Mouse (Mus musculus) right cerebral cortex, adult 2 months (tissue): ENCODE data around the gene Zfp110.
"Not testable (repeated sequence)": the region's sequence is repeated elsewhere in the genome, so short reads cannot be mapped to it uniquely, and the experiment has no call there.

Source experiments
- DNase-seq, 2 experiments: peaks; one replicate each; pipeline ENCODE4 v3.0.0; 2021 to 2022; ENCODE audit warnings: low spot score in 2 of 2

The Zfp110 gene

DNA sequence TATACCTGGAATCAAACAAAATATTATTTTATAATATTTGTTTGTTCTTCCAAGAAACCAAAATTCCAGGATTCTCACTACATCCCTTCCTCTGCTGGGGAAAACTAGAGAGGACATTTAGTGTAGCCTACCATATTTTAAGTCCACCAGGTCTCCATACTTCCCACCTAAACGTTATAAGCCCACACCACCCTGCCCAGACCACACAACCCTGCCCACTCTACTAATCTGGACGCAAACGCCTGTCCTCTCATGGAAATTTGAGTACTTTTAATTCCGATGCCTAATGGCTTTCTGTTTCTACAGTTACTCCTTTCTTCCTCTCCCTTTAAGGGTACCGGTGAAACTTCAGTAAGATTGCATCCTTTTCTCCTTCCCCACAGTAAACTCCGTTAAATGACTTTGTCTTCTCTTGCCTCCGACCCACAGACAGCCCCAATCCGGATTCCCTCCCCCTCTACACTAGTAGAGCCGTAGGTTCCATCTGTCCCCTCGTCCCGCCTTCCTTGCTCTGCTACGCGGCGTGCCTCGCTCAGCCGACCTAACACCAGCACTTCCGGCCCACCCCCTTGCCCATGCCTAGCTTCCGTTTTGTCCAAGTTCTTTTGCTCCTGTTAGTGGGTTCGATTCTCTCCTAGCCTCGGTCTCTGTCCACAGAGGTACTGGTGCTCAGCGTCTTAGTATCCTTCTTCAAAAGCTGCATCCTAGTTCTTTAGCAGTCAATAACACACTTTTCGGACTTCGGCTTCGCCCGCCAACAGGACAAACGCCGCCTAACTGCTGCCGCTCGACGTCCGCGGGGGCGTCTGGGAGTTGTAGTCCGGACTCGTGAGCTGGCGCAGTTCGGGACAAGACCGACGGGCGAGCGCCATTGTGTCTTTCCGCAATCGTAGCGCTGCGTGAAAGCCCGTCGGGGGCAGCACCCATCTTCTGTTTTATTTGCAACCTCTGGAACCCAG, at the start of gene Zfp110:
Gene Zfp110, plus strand, starts transcription at position 600 of the 959 bp plus-strand sequence.
- DNase-seq = peak; percentile 80 to 89

DNA sequence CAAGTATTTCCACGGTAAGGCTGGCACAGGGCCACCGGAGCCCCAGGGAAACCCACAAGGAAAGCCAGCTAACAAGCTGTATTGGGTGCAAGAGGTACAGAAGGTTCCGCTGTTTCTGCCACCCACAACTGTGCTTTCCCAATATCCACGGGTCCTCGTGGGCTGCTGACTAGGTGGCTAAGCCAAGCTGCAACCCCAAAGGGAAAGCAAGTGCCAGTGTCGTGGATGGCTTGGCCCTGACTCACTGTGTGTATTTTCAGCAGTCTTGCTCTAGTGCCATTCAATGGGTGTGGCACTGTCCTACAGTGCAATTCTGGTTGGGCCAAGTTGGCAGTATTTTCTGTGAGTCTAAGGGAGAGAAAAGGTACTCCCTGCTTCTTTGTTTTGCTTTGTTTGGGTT, 47.2 kb upstream of the Zfp110 start:
- no peak for DNase-seq

DNA sequence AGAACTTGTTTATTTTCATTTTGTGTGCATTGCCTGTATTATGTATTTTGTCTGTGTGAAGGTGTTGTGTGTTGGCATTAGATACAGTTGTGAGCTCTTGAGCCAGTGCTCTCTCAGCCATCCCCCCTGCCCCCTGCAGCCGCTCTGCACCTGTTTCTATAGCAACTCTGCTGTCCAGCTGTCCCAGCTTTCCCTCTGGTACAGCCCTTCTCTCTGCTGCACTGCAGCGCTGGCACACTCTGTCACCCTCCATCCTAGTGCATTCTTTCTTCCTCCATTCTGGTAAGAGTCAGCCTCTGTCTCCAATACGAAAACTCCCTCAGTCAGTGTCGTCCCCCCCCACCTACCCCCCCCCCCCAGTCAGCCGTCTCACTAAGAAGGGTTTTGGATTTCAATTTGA, 46.5 kb upstream of the Zfp110 start:
- no peak for DNase-seq

DNA sequence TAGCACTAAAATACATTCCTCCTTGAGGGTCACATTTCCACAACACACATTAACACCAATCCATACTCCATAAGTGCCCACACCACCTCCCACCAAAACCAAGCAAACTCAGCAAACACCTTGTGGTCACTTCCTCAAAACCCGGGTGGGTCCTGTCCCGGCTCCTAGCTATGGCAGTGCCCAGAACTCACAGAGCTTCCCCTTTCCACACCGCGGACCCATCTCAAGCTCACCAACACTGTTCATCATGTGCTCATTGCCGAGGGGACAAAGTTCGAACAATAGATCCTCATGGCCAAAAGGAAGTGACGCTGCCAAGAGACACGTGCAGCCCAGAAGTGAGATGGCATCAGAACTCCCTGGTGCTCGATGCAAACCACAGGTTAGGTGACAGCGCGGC, 41.9 kb upstream of the Zfp110 start:
- not testable (repeated sequence) for DNase-seq

DNA sequence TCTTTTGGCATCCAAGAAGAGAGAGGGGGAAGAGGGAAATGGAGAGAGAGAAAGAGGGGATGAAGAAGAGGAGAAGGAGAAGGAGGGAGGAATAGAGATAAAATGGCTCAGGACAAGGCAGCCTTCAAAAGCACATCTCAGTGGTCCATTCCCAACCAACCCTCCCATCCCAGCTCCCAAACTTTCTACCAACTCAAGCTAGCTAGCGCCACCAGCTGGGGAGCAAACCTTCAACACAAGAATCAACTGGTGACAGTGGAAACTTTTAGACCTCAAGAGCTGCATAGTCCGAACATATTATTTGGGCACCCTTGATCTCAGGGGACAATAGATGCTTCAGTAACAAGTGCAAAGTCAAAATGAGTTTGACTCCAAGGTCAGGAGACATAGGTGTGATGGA, 36.6 kb upstream of the Zfp110 start:
- DNase-seq = no peak

DNA sequence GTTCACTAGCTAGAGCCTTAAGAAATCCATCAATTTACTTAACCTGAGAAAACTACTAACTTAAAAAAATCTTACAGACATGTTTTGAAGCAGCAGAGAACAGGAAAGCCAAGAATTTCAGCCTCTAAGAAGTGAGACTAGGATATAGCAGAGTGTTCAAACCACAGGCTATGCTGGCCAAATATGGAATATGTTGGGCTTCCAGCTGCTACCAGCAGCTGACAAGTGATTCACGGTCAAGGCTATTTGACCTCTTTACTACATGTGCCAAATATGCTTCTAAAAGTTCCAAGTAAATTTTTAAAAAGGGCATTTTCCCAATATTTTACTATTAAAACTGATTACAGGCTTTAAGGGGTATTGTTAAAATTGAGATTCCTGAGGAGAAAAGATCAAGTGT, 35.0 kb upstream of the Zfp110 start:
- DNase-seq = no peak

DNA sequence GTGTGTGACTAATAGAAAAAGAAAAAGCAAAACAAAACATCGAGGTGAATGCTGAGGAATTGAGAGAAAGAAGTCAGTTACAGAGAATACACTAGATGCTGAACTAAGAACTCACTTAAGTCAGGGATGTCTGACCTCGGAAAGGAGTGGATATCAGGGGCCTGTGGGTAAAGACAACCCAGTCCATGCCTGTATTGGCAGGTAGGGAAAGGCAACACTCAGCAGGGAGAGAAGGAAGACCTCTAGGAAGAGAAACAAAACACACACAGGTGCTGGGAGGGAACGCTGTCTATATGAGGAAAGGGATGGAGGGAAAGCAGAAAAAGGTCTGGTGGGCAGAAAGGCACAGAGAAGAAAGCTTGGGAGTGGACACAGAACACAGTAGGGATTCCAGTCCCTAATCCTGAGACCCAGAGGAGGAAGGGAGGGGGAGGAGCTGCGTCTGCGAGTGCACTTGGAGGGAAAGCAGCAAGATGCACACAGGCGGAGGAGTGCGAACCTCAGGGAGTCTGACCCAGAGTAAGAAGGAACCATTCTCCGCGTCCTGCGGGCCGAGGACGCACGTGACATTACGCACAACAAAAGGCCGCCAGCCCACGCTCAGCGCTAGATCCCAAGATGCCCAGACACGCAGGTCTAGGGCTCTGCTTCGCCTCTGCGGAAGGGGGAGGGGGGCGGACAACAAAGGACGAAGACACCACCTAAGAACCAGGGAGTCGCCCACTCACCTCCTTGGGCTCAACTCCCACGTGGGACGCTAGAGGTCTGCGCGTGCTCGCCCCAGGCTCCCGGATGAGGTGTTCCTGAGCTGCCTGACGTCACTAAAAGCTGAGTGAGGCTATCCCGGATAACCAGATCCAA, 31.5 kb upstream of the Zfp110 start, which contains the start of gene Zscan18:
Gene Zscan18, minus strand, starts transcription at position 770 of the 861 bp plus-strand sequence.
- DNase-seq = peak; percentile 87 to 90

DNA sequence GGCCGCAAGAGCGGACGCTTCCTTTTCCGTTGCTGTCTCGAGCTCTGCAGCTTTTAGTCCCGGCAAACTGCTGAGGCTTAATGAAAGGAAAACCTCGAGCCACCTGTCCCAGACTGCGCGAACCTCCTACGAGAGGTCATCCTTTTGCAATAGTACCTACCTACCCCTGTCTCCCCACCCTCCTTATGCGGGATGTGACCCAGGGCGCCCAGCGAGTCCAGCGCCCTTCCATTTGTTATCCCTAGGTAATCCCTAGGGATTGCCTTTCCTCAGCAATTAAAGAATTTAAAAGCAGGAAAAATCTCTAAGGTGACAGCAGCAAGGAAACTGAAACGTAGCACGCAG, 30.9 kb upstream of the Zfp110 start:
- no peak for DNase-seq

DNA sequence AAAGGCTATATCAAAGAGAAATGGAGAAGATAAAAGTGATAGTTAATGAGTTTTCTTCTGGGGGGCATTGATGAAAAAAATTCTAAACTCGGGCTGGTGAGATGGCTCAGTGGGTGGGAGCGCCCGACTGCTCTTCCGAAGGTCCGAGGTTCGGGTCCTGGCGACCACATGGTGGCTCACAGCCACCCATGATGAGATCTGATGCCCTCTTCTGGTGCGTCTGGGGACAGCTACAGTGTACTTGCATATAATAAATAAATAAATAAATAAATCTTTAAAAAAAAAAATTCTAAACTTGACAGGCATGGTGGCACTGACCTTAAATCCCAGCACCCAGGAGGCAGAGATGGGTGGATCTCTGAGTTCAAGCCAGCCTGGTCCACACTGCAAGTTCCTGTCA, 19.0 kb upstream of the Zfp110 start:
- no peak for DNase-seq

DNA sequence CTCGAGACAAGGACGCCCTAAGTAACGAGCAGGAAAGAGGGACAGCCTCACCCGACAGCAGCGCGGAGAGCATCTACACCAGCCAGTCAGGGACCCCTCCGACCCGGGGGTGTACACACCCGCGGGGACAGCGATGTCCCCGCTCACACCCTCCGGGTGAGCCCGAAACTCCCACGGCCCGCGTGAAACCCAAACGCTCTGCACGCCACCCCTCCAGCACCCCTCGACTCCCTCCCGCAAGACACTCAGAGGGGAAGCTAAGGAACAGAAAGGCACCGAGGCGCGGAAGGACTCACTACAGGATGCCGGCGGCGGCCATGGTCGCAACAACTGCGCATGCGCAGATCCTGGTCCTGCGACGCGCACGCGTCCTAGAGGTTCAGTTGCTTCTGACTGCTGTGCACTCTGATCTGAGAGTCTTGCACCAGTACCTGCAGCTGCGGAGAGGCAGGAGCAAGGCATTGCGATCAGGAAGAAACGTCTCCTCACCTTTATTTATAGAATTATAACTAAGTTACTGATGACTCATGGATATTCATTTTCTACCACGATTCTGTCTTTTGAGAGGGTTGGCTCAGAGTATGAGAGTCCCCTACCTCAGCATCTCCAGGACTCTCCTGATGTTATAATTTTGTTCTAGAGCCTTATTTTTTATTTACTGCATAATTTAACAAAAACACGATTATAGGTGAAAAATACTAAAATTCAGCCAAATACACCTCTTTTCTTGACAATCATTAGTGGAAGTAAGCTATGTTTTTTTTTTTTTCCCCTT, 15.9 kb upstream of the Zfp110 start, which contains the start of gene Zfp329:
Gene Zfp329, minus strand, starts transcription at position 338 of the 775 bp plus-strand sequence.
- peak; percentile 95 for DNase-seq

DNA sequence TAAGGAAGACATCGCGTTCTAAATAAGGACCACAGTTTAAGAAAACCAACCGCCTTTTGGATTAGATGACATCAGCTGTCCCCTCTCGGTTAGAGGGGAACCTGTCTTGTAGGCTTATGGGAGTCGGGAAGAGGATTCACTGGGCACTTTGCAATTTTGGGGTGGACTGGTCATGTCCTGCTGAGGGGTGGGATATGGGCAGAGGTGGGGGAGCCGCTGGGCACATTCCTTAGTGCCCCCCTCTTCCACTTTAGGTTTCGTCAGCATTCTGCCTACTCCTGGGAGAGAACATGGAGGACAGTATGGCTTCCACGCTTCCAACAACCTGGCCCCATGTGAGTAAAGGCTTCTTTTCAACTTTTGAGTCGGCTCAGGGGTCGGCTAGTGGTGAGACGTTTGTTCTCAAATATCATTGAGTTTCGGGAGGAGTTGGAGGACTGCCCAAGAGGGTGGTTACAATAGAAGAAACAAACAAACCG, 671 bp downstream of the Zfp110 start:
- peak in 1 of 2 experiments; percentile 2 for DNase-seq

DNA sequence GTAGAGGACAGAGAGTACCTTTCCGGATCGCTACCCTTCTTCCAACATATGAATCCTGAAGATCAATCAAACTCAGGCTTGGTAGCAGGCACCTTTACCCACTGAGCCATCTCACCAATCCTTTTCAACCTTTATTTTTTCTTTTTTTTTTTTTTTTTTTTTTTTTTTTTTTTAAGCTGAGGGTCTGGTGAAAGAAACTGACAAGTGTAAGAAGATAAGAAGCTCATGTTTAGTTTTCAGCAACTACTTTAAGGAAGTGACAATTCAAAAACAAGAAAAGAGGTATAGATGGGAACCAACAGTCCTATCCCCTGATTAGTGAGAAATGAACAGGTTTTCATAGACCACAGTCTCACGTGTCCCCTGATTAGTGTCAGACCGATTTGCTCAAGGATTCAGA, 1.2 kb downstream of the Zfp110 start:
- DNase-seq = no peak

DNA sequence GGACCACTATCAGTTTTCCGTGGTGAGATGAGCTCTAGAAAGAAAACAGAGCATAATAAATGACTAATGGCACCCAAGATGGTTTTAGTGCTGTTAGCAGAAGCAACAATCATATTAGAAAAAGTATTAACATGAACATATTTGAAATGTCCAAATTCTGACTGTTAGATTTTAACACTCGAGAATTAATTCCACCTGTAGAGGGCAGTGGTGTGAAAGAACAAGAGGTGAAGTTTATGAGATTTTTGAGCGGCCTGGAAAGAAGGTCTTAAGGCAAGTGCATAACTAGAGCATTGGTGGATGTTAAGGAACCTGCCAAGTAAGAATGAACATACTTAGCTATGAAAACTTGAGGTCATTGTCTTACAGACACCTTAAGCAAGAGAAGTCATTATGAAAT, 39.7 kb downstream of the Zfp110 start:
- no peak for DNase-seq

DNA sequence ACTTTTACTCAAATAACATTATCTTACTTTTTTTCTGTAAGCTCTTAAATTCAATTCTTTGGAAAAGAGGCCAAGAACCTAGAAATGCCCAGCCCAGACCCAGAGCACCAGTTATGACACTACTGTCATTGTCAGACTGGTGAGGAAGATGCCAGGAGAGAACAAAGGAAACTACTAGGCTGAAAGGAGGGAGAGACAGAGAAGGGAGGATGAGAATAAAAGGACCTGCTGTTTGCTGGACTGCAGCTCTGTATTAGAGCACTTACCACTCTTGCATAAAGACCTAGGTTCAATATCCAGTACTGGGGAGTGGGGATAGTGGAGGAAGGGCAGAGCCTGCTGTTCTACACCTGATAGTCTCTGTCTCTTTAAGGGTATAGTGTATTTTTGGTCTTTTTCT, 45.5 kb downstream of the Zfp110 start:
- no peak for DNase-seq

DNA sequence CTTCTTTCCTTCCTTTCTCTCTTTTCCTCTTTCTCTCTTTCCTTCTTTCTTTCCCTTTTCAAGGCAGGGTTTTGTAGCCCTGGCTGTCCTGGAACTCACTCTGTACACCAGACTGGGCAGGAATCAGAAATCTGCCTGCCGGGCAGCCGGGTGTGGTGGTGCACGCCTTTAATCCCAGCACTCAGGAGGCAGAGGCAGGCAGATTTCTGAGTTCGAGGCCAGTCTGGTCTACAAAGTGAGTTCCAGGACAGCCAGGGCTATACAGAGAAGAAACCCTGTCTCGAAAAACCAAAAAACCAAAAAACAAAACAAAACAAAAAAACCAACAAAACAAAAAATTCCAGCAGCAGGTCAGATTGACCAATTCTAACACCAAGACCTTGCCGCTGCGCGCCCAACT, 45.9 kb downstream of the Zfp110 start:
- not testable (repeated sequence) for DNase-seq

DNA sequence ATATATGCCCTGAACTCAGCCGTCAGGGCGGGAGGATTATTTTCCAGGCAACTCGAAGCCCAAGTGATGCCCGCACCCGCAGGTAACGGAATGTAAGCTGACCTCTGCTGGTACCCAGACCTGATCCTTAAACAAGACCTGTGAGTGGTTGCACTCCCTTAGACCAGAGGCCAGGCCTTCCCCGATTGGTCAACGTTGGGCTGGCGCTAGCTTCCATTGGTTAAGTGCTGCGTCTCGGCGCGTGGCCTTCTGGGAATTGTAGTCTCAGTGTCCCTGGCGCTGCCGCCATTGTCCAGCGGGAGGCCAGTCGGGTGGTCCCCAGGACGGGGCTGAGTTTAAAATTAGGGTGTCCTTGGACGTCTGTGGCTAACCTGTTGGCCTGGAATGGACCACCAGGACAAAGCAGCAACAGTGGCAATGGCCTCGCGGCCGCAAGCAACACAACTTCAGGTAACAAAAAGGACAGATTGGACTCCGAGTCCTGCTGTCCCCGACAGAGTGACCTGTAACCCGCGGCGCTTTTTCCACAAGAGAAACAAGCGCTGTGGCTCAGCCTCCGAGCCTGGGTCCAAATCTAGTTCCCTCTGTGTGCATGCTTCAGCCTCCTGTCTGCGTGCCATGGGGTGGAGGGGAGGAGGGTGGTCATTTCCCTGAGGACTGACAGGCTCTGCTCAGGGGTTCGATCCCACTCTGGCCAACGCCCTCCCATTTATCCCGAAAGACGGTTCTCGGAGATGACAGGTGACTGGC, 46.5 kb downstream of the Zfp110 start, which contains the start of gene Zfp128:
Gene Zfp128, plus strand, starts transcription at position 267 of the 750 bp plus-strand sequence.
- peak; percentile 97 for DNase-seq

DNA sequence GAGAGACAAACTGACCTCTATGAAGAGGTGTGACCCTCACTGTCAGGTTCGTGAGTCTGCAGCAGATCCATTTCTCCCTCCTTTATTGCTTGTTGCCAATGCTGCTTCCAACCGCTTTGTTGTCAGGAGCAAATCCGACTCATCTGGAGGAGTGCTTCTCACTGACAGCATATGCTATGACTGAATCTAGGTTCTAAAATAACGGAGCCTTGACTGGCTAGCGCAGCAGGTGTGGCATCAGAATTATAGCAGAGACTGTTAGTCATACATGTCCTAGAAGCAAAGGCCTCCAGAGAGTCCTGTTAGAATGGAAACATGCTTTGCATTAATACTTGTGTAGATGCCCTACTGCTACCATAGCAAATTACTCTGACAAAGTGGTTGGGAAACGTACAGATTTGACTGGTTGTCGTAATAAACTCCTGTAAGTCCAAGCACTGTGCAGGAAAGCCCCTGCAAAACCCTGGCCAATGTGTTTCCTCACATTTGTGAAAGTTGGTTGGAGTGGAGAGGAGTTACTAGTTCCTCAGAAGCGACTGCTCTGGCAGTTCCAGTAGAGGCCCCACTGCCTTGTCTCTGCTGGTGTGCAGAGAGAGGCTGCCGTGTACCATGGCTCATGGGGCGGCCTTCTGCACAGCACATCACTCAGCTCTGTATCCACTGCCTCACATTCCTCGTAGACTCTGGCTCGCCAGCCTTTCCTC, 52.2 kb downstream of the Zfp110 start:
- DNase-seq = peak; percentile 13 to 22

DNA sequence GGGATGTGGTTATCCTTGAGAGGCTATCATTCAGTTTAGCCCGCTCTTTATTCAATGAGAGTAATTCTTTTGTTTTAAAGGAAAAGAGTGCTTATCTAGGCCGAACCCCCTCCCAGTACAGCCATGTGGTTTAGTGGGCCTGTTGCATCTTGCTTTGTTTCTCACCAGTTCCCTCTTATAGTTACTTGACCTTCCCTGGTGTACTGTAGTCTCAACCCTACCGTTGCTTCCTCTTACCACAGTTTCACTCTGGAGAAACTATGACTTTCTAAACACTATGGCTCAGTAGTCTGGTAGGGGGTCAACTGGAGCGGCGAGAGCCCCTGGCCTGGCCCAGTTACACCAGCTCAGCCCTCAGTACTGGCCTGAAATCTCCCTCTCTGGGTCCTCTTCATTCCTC, 53.0 kb downstream of the Zfp110 start:
- DNase-seq = no peak

DNA sequence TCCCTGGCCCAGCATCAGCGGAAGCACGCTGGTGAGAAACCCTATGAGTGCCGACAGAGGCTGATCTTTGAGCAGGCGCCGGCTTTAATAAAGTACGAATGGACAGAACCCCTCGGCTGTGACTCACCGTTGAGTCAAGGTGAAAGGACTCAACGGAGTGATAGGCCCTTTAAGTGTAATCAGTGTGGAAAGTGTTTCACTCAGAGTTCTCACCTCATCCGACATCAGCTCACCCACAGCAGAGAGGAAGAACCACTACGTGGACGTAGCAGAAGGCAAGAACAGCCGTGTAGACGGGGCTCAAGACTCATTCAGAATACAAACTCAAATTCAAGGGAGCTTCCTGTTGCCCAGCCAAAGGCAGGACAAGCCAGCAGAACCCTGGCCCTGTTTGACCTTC, 56.4 kb downstream of the Zfp110 start:
- DNase-seq = no peak

DNA sequence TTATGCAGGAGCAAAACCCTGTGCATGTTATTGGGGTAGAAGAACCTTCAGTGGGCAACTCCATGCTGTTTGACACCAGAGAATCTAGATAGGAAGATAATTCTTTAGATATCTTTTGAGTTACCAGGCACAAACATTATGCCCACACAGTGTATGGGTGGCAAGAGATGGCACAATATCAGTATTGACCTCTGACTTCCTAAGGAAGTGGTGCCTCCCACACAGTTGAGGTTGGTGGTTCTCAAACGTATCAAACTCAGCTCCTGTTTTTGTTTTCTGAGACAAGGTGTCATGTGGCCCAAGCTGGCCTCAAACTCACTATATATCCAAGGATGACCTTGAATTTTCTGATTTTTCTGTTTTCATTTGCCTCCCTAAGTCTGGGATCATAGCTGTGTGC, 56.8 kb downstream of the Zfp110 start:
- DNase-seq = no peak
